In genomic region chr8:127435975-127436374, GRCm38 (mm10) we compare ENCODE assay signal across 17 mouse cellular contexts.
"Had no signal": no experiment of that assay in that cellular context is flagged by ENCODE, and none has a peak within 500 bp of the region (broad histone marks: within the 10 kb centered on the region; RNA-seq: fewer than 3 reads in every experiment).

No protein-coding gene starts in this region.

- H3K9ac ChIP-seq: liver, embryonic 13.5 days; liver, embryonic 15.5 days; liver, postnatal 0 days; lung, embryonic 15.5 days; neural tube, embryonic 13.5 days; neural tube, embryonic 15.5 days; stomach, embryonic 15.5 days had no signal

- H3K4me3 ChIP-seq: liver, embryonic 13.5 days; liver, embryonic 15.5 days; lung, embryonic 15.5 days; myocyte; neural tube, embryonic 13.5 days; neural tube, embryonic 15.5 days; stomach, embryonic 15.5 days had no signal

- H3K36me3 ChIP-seq: liver, embryonic 13.5 days; liver, embryonic 15.5 days; neural tube, embryonic 15.5 days; stomach, embryonic 15.5 days had no signal

- H3K27me3 ChIP-seq: liver, embryonic 13.5 days; liver, embryonic 15.5 days; lung, embryonic 15.5 days; neural tube, embryonic 13.5 days; neural tube, embryonic 15.5 days; stomach, embryonic 15.5 days had no signal

- H3K27ac ChIP-seq: liver, embryonic 13.5 days; liver, embryonic 15.5 days; lung, embryonic 15.5 days; neural tube, embryonic 13.5 days; neural tube, embryonic 15.5 days; stomach, embryonic 15.5 days; stomach, postnatal 0 days had no signal

- H3K9me3 ChIP-seq: liver, embryonic 13.5 days; liver, embryonic 15.5 days; lung, embryonic 15.5 days; neural tube, embryonic 13.5 days; neural tube, embryonic 15.5 days; stomach, embryonic 15.5 days had no signal

- DNase-seq: liver, embryonic 13.5 days; liver, postnatal 0 days; lung, adult 2 months; lung, postnatal 14 days; lung, postnatal 4 days; midbrain, embryonic 14.5 days; retina, postnatal 1 day; right cerebral cortex, adult 18-20 months; thymus, postnatal 14 days; thymus, postnatal 36 days had no signal
